Mouse (Mus musculus): Measurements from ENCODE around the gene Apoa5. TPM values are rescaled to one million over a fixed set of nuclear protein-coding genes. Genes with fewer than 3 reads are reported as not detected.

Gene Apoa5
- not detected for polyA plus RNA-seq (2014; fragmentation: Illumina TruSeq; extraction: RNeasy Lipid Tissue Mini Kit (QIAGEN cat#74804); ENCODE audit: low read depth, low replicate concordance)

GRCm38 (mm10) chr9:46268343-46268873 is at the start of gene Apoa5:
Gene Apoa5, plus strand, starts transcription at chr9:46268633.

GRCm38 (mm10) chr9:46228491-46228890 is 39.9 kb upstream of the Apoa5 start, which contains the start of gene Apoa1:
Gene Apoa1, plus strand, starts transcription at chr9:46228580.

GRCm38 (mm10) chr9:46235596-46235648 is 33.0 kb upstream of the Apoa5 start, which contains the start of gene Apoc3:
Gene Apoc3, minus strand, starts transcription at chr9:46235636.

GRCm38 (mm10) chr9:46240526-46241153 is 27.8 kb upstream of the Apoa5 start, which contains the start of gene Apoa4:
Gene Apoa4, plus strand, starts transcription at chr9:46240696.

GRCm38 (mm10) chr9:46272677-46273454 is 4.4 kb downstream of the Apoa5 start, which contains the start of gene Zpr1:
Gene Zpr1, plus strand, starts transcription at chr9:46273064.

GRCm38 (mm10) chr9:46282631-46283436 is 14.4 kb downstream of the Apoa5 start, which contains the start of gene Bud13:
Gene Bud13, plus strand, starts transcription at chr9:46283008.

GRCm38 (mm10) chr9:46319886-46320285 is 51.5 kb downstream of the Apoa5 start, which contains the start of gene 4931429L15Rik:
Gene 4931429L15Rik, minus strand, starts transcription at chr9:46319986.

Other genes with a start within 250 kb of the Apoa5 start
- 0.97 TPM for gene Apoa1, start 40.1 kb upstream of the Apoa5 start, polyA plus RNA-seq (2014; fragmentation: Illumina TruSeq; extraction: RNeasy Lipid Tissue Mini Kit (QIAGEN cat#74804); ENCODE audit: low read depth, low replicate concordance)
- gene Apoc3, start 33.0 kb upstream of the Apoa5 start, polyA plus RNA-seq (2014; fragmentation: Illumina TruSeq; extraction: RNeasy Lipid Tissue Mini Kit (QIAGEN cat#74804); ENCODE audit: low read depth, low replicate concordance) = 1.8 TPM
- 0.40 TPM for gene Apoa4, start 27.9 kb upstream of the Apoa5 start, polyA plus RNA-seq (2014; fragmentation: Illumina TruSeq; extraction: RNeasy Lipid Tissue Mini Kit (QIAGEN cat#74804); ENCODE audit: low read depth, low replicate concordance)
- 10.6 TPM for gene Zpr1, start 4.4 kb downstream of the Apoa5 start, polyA plus RNA-seq (2014; fragmentation: Illumina TruSeq; extraction: RNeasy Lipid Tissue Mini Kit (QIAGEN cat#74804); ENCODE audit: low read depth, low replicate concordance)
- 3.3 TPM for gene Bud13, start 14.4 kb downstream of the Apoa5 start, polyA plus RNA-seq (2014; fragmentation: Illumina TruSeq; extraction: RNeasy Lipid Tissue Mini Kit (QIAGEN cat#74804); ENCODE audit: low read depth, low replicate concordance)
- not detected for gene 4931429L15Rik, start 51.4 kb downstream of the Apoa5 start, polyA plus RNA-seq (2014; fragmentation: Illumina TruSeq; extraction: RNeasy Lipid Tissue Mini Kit (QIAGEN cat#74804); ENCODE audit: low read depth, low replicate concordance)